Mouse (Mus musculus): ENCODE results near the gene Ogdh. TPM values are rescaled to one million over a fixed set of nuclear protein-coding genes. Genes with fewer than 3 reads are reported as not detected.

Ogdh gene
- polyA plus RNA-seq, 1 experiment from 2014 or later = 91.4 TPM

DNA sequence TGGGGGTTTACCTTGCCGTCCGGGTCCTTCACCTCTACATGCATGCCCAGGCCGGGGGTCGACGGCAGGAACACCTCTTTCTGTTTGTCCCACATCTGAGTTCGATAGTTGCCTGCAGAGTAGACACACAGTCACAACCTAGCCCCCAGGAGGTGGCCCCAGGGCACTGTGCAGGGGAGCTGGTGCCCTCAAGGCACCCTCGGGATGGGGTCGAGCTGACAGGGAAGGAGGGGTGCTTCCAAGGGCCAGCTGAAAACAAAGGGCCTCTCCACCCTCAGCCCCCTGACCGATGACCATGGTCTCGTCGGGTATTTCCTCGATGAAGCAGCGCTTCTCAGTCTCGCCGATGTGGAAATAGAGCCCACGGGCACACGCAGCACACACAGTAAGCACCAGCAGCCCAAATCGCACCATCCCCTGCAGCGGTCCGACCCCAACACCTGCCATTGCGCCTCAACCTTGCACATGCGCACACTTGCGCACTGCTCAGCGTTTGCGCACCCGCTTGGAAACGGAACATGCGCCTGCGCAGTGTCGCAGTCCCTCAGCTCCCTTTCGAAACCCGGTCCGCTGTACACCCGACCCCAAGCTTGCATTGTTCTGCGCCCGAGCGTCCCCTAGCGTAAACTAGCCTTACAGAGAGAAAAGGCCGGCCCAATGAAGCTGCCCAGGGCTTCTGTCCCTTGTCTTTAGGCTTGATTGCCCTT is 16.9 kb upstream of the Ogdh start, which contains the start of gene Tmed4:
TSS of gene Tmed4 (minus strand) at position 484 of the 707 bp plus-strand sequence.
- H3K4me1 ChIP-seq = peaks cover 14% of the 10 kb centered on the region
- WGBS = 1% methylated on average over 39 of the region's 39 CpGs
- H3K9ac ChIP-seq = peak within 1 kb of the TSS; percentile 90
- H3K27ac ChIP-seq = peak within 1 kb of the TSS; percentile 47; the same call in 1 of the 2 replicates
- H3K36me3 ChIP-seq = peaks cover 18% of the 10 kb centered on the region
- peak; percentile 93 for ATAC-seq (ENCODE audit: insufficient number of reproducible peaks, low FRiP score, low TSS enrichment, low read depth)
- no peaks in the 10 kb centered on the region for H3K9me3 ChIP-seq
- H3K4me3 ChIP-seq = peak within 1 kb of the TSS; percentile 80
- peak within 1 kb of the TSS; percentile 81 for H3K4me2 ChIP-seq
- H3K27me3 ChIP-seq = no peaks in the 10 kb centered on the region

- 28% methylated on average over 7 of the region's 7 CpGs for WGBS
- H3K4me1 ChIP-seq = peaks cover 14% of the 10 kb centered on the region
- H3K9ac ChIP-seq = peak overlapping the region; percentile 90
- peaks cover 18% of the 10 kb centered on the region for H3K36me3 ChIP-seq
- H3K4me3 ChIP-seq = peak overlapping the region; percentile 80
- peak overlapping the region; percentile 47; the same call in 1 of the 2 replicates for H3K27ac ChIP-seq
- no peaks in the 10 kb centered on the region for H3K9me3 ChIP-seq
- no peaks in the 10 kb centered on the region for H3K27me3 ChIP-seq
- ATAC-seq (ENCODE audit: insufficient number of reproducible peaks, low FRiP score, low TSS enrichment, low read depth) = no peak
- H3K4me2 ChIP-seq = peak overlapping the region; percentile 81
Observed at GRCm38 (mm10) chr11:6275094-6275484, 16.3 kb upstream of the Ogdh start.

DNA sequence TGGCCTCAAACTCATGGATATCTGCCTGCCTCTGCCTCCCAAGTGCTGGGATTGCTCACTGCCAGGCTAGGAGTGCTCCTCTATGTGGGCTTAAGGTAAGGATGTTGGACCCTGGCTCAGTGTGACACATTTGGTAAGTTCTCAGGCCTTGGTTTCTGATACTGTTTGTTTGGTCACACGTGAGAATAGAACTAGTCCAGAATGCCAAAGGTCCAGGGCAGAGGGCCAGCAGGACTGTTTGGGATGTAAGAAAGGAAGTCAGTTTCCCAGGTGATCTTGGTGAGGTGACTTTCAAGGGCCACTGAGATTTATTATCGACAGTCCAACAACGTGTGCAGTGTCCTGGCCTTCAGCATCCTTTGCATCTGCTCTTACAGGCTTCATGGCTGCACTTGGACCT is 15.0 kb upstream of the Ogdh start:
- Histone ChIP-seq H3K4me2 (no peak overlapping the region), H3K4me1 (peaks cover 14% of the 10 kb centered on the region), H3K9me3 (peaks cover 4% of the 10 kb centered on the region; the same call in 1 of the 2 replicates), H3K9ac (no peak overlapping the region), H3K36me3 (peaks cover 8% of the 10 kb centered on the region), H3K27me3 (no peaks in the 10 kb centered on the region), H3K4me3 (no peak overlapping the region), H3K27ac (no peak overlapping the region)
- ATAC-seq (ENCODE audit: insufficient number of reproducible peaks, low FRiP score, low TSS enrichment, low read depth) = no peak
- 79% methylated on average over 3 of the region's 3 CpGs for WGBS

DNA sequence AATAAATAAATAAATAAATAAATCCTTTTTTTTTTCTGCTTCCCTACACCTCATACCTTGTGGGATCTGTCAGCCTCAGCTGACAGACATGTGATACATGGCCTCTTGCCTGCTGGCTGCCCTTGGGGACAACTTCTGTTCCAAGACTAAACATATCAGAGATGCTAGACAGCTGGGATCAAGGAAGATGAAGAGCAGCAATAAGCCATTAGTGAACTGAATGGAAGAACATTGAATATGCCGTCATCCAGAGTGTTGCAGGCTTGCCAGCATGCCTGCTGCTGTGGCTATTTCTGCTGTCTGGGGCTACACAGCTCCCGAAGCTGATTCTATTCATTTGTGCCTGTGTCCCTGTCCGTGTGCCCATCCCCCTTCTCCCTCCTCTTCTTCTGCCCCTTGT is 8.5 kb upstream of the Ogdh start:
- Histone ChIP-seq H3K9ac (no peak overlapping the region), H3K4me3 (no peak overlapping the region), H3K36me3 (no peaks in the 10 kb centered on the region), H3K27ac (no peak overlapping the region), H3K27me3 (no peaks in the 10 kb centered on the region), H3K4me1 (no peaks in the 10 kb centered on the region), H3K4me2 (no peak overlapping the region), H3K9me3 (peaks cover 4% of the 10 kb centered on the region; the same call in 1 of the 2 replicates)
- 73% methylated on average over 3 of the region's 3 CpGs for WGBS
- no peak for ATAC-seq (ENCODE audit: insufficient number of reproducible peaks, low FRiP score, low TSS enrichment, low read depth)

GRCm38 (mm10) chr11:6290138-6290537 is 1.3 kb upstream of the Ogdh start:
- no peaks in the 10 kb centered on the region for H3K36me3 ChIP-seq
- no peak overlapping the region for H3K9ac ChIP-seq
- WGBS = 88% methylated on average over 3 of the region's 3 CpGs
- H3K4me3 ChIP-seq = no peak overlapping the region
- no peak overlapping the region for H3K4me2 ChIP-seq
- H3K9me3 ChIP-seq = no peaks in the 10 kb centered on the region
- H3K27ac ChIP-seq = no peak overlapping the region
- peaks cover 5% of the 10 kb centered on the region; the same call in 1 of the 2 replicates for H3K4me1 ChIP-seq
- no peaks in the 10 kb centered on the region for H3K27me3 ChIP-seq
- no peak for ATAC-seq (ENCODE audit: insufficient number of reproducible peaks, low FRiP score, low TSS enrichment, low read depth)

- H3K36me3 ChIP-seq = no peaks in the 10 kb centered on the region
- peaks cover 5% of the 10 kb centered on the region; the same call in 1 of the 2 replicates for H3K4me1 ChIP-seq
- peak overlapping the region; percentile 91 for H3K4me3 ChIP-seq
- no peaks in the 10 kb centered on the region for H3K27me3 ChIP-seq
- no peaks in the 10 kb centered on the region for H3K9me3 ChIP-seq
- ATAC-seq (ENCODE audit: insufficient number of reproducible peaks, low FRiP score, low TSS enrichment, low read depth) = no peak
- H3K4me2 ChIP-seq = peak overlapping the region; percentile 68
- WGBS = 33% methylated on average over 3 of the region's 3 CpGs
- H3K27ac ChIP-seq = peak overlapping the region; percentile 93
- H3K9ac ChIP-seq = peak overlapping the region; percentile 77; the same call in 1 of the 2 replicates
Observed at GRCm38 (mm10) chr11:6290883-6291282, 550 bp upstream of the Ogdh start.

DNA sequence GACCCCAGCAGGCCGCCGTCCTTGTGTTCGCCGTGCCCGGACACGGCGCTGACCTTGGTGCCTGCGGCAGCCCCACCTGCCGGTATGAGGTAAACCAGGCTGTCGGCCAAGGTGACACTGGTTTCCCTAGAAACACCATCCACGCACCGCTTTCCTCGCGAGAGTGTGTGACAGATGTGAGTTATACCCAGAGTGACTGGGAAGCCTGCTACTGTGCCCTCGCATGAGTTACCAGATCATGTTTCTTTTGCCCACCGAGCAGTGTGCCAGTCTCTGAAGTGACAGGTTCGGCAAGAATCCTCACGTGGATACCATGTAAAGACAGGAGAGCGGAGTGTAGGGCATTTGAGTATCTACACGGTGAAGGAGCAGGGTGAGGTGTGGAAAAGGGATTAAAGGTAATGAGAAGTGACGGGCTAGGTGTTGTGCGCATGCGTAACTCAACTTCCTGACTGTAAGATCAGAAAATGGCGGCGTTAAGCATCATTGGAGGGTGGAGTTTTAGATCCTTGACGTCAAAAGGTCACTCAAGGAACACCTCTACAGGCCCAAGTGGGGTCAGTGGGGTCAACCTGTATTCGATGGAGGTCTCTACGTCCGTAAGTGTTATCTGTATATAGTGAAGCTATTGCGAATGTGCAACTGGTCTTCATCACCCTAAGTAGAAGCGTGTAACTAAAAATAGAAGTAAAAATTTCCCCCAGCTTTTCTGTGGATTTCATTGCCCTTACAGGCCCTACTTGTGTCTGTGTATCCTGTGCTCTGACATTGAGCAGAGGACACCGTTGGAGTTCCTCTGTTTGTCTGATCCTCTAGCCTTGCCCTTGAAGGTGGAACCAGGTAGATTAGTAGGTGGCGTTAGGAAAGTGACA is 919 bp downstream of the Ogdh start:
- Histone ChIP-seq H3K4me3 (peak overlapping the region; percentile 91), H3K27me3 (no peaks in the 10 kb centered on the region), H3K4me1 (peaks cover 5% of the 10 kb centered on the region; the same call in 1 of the 2 replicates), H3K27ac (peak overlapping the region; percentile 93), H3K9ac (peak overlapping the region; percentile 77), H3K36me3 (peaks cover 5% of the 10 kb centered on the region), H3K9me3 (no peaks in the 10 kb centered on the region), H3K4me2 (peak overlapping the region; percentile 68)
- 16% methylated on average over 33 of the region's 33 CpGs for WGBS
- ATAC-seq (ENCODE audit: insufficient number of reproducible peaks, low FRiP score, low TSS enrichment, low read depth) = peak; percentile 66

GRCm38 (mm10) chr11:6292988-6293349 is 1.5 kb downstream of the Ogdh start:
- ATAC-seq (ENCODE audit: insufficient number of reproducible peaks, low FRiP score, low TSS enrichment, low read depth) = no peak
- Histone ChIP-seq H3K27me3 (no peaks in the 10 kb centered on the region), H3K4me2 (peak overlapping the region; percentile 68; the same call in 1 of the 2 replicates), H3K27ac (peak overlapping the region; percentile 93; the same call in 1 of the 2 replicates), H3K36me3 (peaks cover 11% of the 10 kb centered on the region), H3K9ac (no peak overlapping the region), H3K4me1 (peaks cover 5% of the 10 kb centered on the region; the same call in 1 of the 2 replicates), H3K4me3 (peak overlapping the region; percentile 91), H3K9me3 (no peaks in the 10 kb centered on the region)
- 94% methylated on average over 4 of the region's 4 CpGs for WGBS

GRCm38 (mm10) chr11:6293601-6294000 is 2.2 kb downstream of the Ogdh start:
- Histone ChIP-seq H3K4me3 (no peak overlapping the region), H3K4me1 (peaks cover 5% of the 10 kb centered on the region; the same call in 1 of the 2 replicates), H3K27ac (no peak overlapping the region), H3K9ac (no peak overlapping the region), H3K9me3 (no peaks in the 10 kb centered on the region), H3K27me3 (no peaks in the 10 kb centered on the region), H3K4me2 (no peak overlapping the region), H3K36me3 (peaks cover 17% of the 10 kb centered on the region)
- 91% methylated on average over 2 of the region's 2 CpGs for WGBS
- no peak for ATAC-seq (ENCODE audit: insufficient number of reproducible peaks, low FRiP score, low TSS enrichment, low read depth)

DNA sequence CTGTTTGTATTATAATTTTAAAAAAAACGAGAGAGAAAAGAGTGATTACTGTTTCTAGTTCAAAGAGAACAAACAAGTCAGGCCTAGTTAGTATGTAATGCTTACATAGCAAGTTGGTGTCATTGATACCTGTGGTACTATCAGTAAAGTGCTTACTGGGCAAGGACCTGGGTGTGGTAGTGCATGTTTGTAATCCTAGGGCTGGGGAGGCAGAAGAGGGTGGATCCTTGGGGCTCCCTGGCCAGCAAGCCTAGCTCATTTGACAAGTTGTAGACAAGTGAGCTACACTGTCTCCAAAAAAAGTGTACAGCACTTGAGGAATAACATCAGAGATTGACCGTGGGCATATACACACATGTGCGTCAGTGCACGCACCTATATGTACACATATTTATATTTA is 3.2 kb downstream of the Ogdh start:
- 91% methylated on average over 4 of the region's 4 CpGs for WGBS
- Histone ChIP-seq H3K27ac (no peak overlapping the region), H3K36me3 (peaks cover 24% of the 10 kb centered on the region), H3K4me2 (no peak overlapping the region), H3K27me3 (no peaks in the 10 kb centered on the region), H3K9ac (no peak overlapping the region), H3K4me3 (no peak overlapping the region), H3K4me1 (peaks cover 5% of the 10 kb centered on the region; the same call in 1 of the 2 replicates), H3K9me3 (no peaks in the 10 kb centered on the region)
- ATAC-seq (ENCODE audit: insufficient number of reproducible peaks, low FRiP score, low TSS enrichment, low read depth) = no peak

GRCm38 (mm10) chr11:6296077-6296476 is 4.6 kb downstream of the Ogdh start:
- no peak overlapping the region for H3K4me2 ChIP-seq
- H3K4me3 ChIP-seq = no peak overlapping the region
- no peak overlapping the region for H3K27ac ChIP-seq
- ATAC-seq (ENCODE audit: insufficient number of reproducible peaks, low FRiP score, low TSS enrichment, low read depth) = no peak
- no peaks in the 10 kb centered on the region for H3K9me3 ChIP-seq
- peaks cover 37% of the 10 kb centered on the region for H3K36me3 ChIP-seq
- no peak overlapping the region for H3K9ac ChIP-seq
- peaks cover 5% of the 10 kb centered on the region; the same call in 1 of the 2 replicates for H3K4me1 ChIP-seq
- no peaks in the 10 kb centered on the region for H3K27me3 ChIP-seq

GRCm38 (mm10) chr11:6299435-6299834 is 8.0 kb downstream of the Ogdh start:
- H3K27ac ChIP-seq = no peak overlapping the region
- H3K9me3 ChIP-seq = no peaks in the 10 kb centered on the region
- H3K27me3 ChIP-seq = no peaks in the 10 kb centered on the region
- peaks cover 58% of the 10 kb centered on the region for H3K36me3 ChIP-seq
- no peaks in the 10 kb centered on the region for H3K4me1 ChIP-seq
- H3K4me2 ChIP-seq = no peak overlapping the region
- H3K4me3 ChIP-seq = no peak overlapping the region
- no peak for ATAC-seq (ENCODE audit: insufficient number of reproducible peaks, low FRiP score, low TSS enrichment, low read depth)
- no peak overlapping the region for H3K9ac ChIP-seq
- WGBS = 84% methylated on average over 2 of the region's 2 CpGs
